Mouse (Mus musculus): ENCODE results near the gene Ifitm3. TPM values are rescaled to one million over a fixed set of nuclear protein-coding genes. Genes with fewer than 3 reads are reported as not detected.
A peak's percentile ranks its signal among the peaks of the same experiment; 100 is the strongest.

The Ifitm3 gene
- polyA plus RNA-seq, 1 experiment from 2014 or later = 43.1 TPM

DNA sequence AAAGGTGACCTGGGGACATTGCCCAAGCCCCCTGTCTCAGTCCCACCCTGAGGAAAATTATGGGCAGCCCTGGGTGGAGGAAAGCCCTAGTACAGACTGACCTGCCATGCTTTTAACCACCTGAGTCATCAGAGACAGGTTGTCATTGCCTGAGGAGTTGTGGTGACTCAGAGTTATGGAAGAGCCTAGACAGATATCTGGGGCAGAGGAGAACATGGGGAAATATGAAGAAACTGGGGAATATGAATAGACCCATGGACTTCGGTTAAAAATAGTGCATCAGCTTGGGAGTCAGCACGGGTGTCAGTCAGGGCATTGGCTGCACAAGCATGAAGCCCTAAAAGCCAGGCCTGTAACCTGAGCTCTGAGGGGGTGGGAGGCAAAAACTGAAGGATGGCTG, 38.8 kb upstream of the Ifitm3 start:
- H3K27ac ChIP-seq (ENCODE audit: low read depth, low read length) = no peak overlapping the region
- 93% methylated on average over 2 of the region's 2 CpGs for WGBS
- peaks cover 4% of the 10 kb centered on the region for H3K4me1 ChIP-seq (ENCODE audit: control insufficient read depth, insufficient read depth, low read depth, low read length)
- ATAC-seq = 0 out of 2 replicates have a peak, but pooled peaks have one; percentile 5
- H3K4me2 ChIP-seq (ENCODE audit: low read length) = no peak overlapping the region
- no peak overlapping the region for H3K4me3 ChIP-seq (ENCODE audit: low read length)
- H3K27me3 ChIP-seq (replicated peaks; ENCODE audit: control insufficient read depth, insufficient read depth, low read length) = no peaks in the 10 kb centered on the region
- no peaks in the 10 kb centered on the region for H3K36me3 ChIP-seq (ENCODE audit: control insufficient read depth, insufficient read depth, low read length)
- H3K9me3 ChIP-seq (ENCODE audit: control insufficient read depth, low read length) = no peaks in the 10 kb centered on the region
- H3K9ac ChIP-seq (ENCODE audit: low read depth, low read length) = no peak overlapping the region

DNA sequence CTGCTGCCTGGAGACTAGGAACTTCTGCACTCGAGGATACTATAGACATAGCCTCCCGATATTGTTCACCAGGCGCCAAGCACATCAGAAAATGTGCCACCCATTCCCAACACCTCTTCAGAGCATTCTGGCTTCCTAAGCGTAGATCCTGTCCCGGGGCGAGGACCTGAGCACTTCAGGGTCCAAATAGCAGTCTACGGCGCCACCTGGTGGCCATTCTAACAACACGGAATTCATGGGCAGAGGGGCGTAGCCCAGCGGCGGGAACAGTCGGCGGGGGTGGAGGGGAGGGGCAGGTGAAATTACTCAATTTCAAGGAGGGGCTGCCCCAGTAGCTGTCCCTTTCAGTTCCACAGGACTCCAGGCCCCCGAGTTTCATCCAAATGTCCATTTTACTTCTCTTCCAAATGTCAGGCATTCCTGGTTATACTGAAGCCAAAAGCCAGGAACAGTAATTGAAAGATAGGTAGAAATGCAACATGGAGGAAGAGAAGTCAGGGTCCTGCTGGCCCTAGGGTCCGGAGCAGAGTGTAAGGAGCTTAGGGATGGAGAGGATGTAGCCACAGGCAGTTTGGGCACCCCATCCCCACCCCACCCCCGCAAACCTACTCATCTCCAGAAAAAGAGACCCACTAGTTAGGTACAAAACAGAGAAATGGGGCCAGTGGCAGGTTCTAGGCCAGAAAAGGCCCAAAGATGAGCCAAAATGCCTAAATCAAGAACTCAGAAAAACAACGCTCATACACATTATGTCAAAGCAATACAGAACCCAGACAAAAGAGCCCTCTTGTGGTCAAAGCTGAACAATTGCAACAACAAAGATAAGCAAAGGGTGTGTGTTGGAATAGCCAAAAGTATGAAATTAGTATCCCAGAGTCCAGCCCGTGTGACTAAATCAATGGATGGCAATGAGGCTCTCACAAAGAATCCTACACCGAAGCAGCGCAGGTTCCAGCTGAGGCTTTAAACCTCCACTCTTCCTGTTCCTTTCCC, 38.0 kb upstream of the Ifitm3 start:
- ATAC-seq = peak; percentile 92
- Histone ChIP-seq H3K27me3 (replicated peaks; ENCODE audit: control insufficient read depth, insufficient read depth, low read length) (no peaks in the 10 kb centered on the region), H3K4me2 (ENCODE audit: low read length) (peak overlapping the region; percentile 97), H3K9ac (ENCODE audit: low read depth, low read length) (peak overlapping the region; percentile 70), H3K9me3 (ENCODE audit: control insufficient read depth, low read length) (no peaks in the 10 kb centered on the region), H3K36me3 (ENCODE audit: control insufficient read depth, insufficient read depth, low read length) (no peaks in the 10 kb centered on the region), H3K4me3 (ENCODE audit: low read length) (peak overlapping the region; percentile 48), H3K27ac (ENCODE audit: low read depth, low read length) (peak overlapping the region; percentile 83), H3K4me1 (ENCODE audit: control insufficient read depth, insufficient read depth, low read depth, low read length) (peaks cover 4% of the 10 kb centered on the region)
- 9% methylated on average over 21 of the region's 21 CpGs for WGBS

DNA sequence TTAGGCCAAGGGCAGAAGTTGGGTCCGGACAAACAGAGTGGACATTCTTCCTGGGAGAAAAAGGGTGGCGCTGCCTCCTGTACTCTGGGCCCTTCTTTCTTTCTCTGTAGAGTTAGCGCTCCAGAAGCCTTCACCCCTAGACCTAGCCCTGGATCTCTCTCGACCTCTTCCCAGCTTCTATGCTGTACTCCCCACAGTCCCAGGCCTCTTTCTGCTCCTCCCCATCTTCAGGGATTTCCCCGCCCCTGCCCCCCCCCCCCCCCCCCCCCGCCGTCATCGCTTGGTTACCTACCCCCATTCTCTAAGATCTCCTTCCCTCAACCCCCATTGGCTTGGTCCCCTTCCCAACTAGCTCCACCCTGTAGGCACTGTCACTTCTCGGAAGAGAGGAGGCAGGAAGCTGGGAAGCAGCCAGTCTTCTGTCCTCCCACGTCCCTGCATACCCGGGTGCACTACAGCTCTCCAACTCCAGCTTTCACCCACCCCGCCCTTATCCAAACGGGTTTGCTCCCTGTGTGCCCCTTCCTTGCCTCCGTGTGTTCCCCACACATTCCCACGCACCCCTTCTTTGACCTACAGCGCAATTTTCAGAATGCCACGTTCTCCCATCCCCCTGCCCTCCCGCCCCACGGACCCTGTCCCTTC, 37.1 kb upstream of the Ifitm3 start:
- no peaks in the 10 kb centered on the region for H3K27me3 ChIP-seq (replicated peaks; ENCODE audit: control insufficient read depth, insufficient read depth, low read length)
- H3K36me3 ChIP-seq (ENCODE audit: control insufficient read depth, insufficient read depth, low read length) = no peaks in the 10 kb centered on the region
- peak overlapping the region; percentile 70 for H3K9ac ChIP-seq (ENCODE audit: low read depth, low read length)
- H3K4me2 ChIP-seq (ENCODE audit: low read length) = peak overlapping the region; percentile 97
- peaks cover 4% of the 10 kb centered on the region for H3K4me1 ChIP-seq (ENCODE audit: control insufficient read depth, insufficient read depth, low read depth, low read length)
- H3K4me3 ChIP-seq (ENCODE audit: low read length) = peak overlapping the region; percentile 48
- 10% methylated on average over 15 of the region's 19 CpGs for WGBS
- peak; percentile 92 for ATAC-seq
- peak overlapping the region; percentile 83 for H3K27ac ChIP-seq (ENCODE audit: low read depth, low read length)
- H3K9me3 ChIP-seq (ENCODE audit: control insufficient read depth, low read length) = no peaks in the 10 kb centered on the region

DNA sequence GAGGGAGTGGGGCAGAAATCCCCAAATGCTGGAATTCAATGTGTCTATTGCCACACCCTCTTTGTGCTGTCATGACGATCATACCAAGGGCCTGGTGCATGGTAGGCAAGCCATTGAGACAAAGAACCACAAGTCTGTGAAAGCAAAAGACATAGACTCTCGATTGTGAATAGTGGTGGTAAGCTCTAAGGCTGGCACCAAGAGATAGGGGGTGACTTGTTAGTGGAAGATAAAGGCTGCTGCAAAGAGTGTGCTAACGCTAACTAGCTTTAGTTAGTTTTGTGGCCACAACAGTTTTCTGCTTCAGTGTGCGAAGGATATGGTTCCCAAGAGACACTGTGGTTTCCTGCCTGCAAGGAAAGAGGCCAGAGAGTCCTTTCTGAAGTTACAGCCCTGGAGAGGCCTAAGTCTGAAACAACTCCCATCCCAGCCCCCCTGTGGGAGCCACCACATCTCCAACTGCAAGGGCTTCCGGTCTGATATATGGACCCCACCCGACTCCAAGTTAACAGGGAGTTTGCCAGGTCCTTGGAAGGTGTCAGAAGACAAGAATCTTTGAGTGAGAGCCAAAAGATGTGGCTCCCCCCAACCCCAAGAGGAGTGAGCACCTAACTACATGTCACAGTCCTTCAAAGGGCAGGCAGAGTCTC, 36.5 kb upstream of the Ifitm3 start:
- ATAC-seq = no peak
- Histone ChIP-seq H3K4me2 (ENCODE audit: low read length) (peak overlapping the region; percentile 97), H3K4me1 (ENCODE audit: control insufficient read depth, insufficient read depth, low read depth, low read length) (peaks cover 4% of the 10 kb centered on the region), H3K9me3 (ENCODE audit: control insufficient read depth, low read length) (no peaks in the 10 kb centered on the region), H3K4me3 (ENCODE audit: low read length) (no peak overlapping the region), H3K9ac (ENCODE audit: low read depth, low read length) (no peak overlapping the region), H3K27me3 (replicated peaks; ENCODE audit: control insufficient read depth, insufficient read depth, low read length) (no peaks in the 10 kb centered on the region), H3K36me3 (ENCODE audit: control insufficient read depth, insufficient read depth, low read length) (no peaks in the 10 kb centered on the region), H3K27ac (ENCODE audit: low read depth, low read length) (peak overlapping the region; percentile 44)
- 66% methylated on average over 6 of the region's 6 CpGs for WGBS

DNA sequence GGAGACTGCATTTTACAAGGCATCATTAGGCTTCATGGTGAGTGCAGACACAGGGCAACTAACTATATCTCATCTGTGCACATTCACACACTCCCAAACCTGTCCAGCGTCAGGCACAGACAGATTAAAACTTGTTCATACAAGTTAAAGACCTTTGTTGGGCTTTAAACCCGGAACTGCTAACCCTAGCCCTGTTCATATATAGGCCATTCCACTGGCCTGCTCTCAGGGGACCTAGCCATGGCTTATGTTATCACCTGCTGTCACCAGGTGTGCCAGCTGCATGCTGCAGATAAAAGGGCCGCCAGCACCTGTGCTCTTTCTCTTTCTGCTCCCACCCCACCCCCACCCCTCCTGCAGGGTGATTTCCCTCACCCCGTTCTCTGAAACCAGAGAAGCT, 32.0 kb upstream of the Ifitm3 start:
- Histone ChIP-seq H3K9me3 (ENCODE audit: control insufficient read depth, low read length) (no peaks in the 10 kb centered on the region), H3K27me3 (replicated peaks; ENCODE audit: control insufficient read depth, insufficient read depth, low read length) (no peaks in the 10 kb centered on the region), H3K4me2 (ENCODE audit: low read length) (no peak overlapping the region), H3K9ac (ENCODE audit: low read depth, low read length) (no peak overlapping the region), H3K4me1 (ENCODE audit: control insufficient read depth, insufficient read depth, low read depth, low read length) (no peaks in the 10 kb centered on the region), H3K4me3 (ENCODE audit: low read length) (no peak overlapping the region), H3K36me3 (ENCODE audit: control insufficient read depth, insufficient read depth, low read length) (no peaks in the 10 kb centered on the region), H3K27ac (ENCODE audit: low read depth, low read length) (no peak overlapping the region)
- WGBS = 70% methylated on average over 4 of the region's 4 CpGs
- ATAC-seq = no peak

DNA sequence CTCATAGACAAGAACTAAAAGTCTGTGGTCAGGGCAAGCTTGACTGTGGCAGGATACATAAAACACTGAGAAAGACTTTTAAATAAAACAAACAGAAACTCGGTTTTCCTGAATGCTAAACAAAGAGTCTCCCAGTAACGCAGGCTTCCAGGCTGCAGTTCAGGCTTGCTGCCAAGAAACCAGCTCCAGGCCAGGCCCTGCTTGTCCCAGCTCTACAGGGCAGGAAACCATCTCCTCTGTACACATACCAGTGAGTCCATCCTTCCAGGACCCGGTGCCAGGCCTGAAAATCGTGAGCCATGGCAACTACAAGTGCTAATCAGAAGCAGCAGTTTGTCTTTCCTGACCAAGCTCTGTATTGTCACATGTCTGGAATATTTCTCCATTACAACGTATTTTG, 31.1 kb upstream of the Ifitm3 start:
- Histone ChIP-seq H3K27ac (ENCODE audit: low read depth, low read length) (no peak overlapping the region), H3K4me3 (ENCODE audit: low read length) (no peak overlapping the region), H3K9ac (ENCODE audit: low read depth, low read length) (no peak overlapping the region), H3K4me1 (ENCODE audit: control insufficient read depth, insufficient read depth, low read depth, low read length) (no peaks in the 10 kb centered on the region), H3K27me3 (replicated peaks; ENCODE audit: control insufficient read depth, insufficient read depth, low read length) (no peaks in the 10 kb centered on the region), H3K9me3 (ENCODE audit: control insufficient read depth, low read length) (no peaks in the 10 kb centered on the region), H3K36me3 (ENCODE audit: control insufficient read depth, insufficient read depth, low read length) (no peaks in the 10 kb centered on the region), H3K4me2 (ENCODE audit: low read length) (no peak overlapping the region)
- WGBS = 22% methylated on average over 5 of the region's 5 CpGs
- ATAC-seq = peak; percentile 94

DNA sequence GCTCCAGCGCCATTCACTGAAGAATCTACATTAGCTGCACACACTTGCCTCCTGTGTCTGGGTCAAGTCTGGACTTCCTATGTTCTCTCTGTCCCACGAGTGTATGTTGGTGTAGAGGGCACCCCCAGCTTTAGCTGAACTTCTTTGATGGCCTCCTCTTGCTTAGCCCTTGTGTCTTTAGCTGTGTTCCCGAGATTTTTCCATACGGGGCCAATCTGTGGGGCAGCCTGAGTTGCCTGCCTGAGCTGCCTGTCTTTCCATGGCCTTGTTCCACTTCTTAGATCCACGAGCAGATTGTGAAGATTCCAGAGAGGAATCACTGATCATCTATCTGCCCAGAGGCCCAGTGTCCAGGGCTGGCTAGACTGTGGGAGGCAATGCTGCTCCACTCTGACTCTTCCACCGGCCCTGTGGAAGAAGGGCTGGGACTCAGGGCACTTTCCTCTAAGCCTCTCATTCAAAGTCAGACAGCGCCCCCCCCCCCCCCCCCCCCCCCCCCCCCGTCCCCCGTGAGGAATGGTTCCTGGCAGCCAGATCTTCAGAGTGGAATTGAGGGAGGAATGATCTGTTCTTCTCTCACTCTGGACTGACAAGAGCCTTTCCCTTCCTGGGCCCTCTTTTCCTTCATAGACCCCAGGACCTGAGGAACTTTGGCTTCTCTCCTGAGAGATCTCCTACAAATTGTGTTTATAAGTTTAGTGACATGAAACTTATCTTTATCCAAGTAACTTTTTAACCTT, 30.5 kb upstream of the Ifitm3 start:
- no peak overlapping the region for H3K4me3 ChIP-seq (ENCODE audit: low read length)
- no peaks in the 10 kb centered on the region for H3K4me1 ChIP-seq (ENCODE audit: control insufficient read depth, insufficient read depth, low read depth, low read length)
- H3K9me3 ChIP-seq (ENCODE audit: control insufficient read depth, low read length) = no peaks in the 10 kb centered on the region
- ATAC-seq = no peak
- no peaks in the 10 kb centered on the region for H3K36me3 ChIP-seq (ENCODE audit: control insufficient read depth, insufficient read depth, low read length)
- H3K4me2 ChIP-seq (ENCODE audit: low read length) = no peak overlapping the region; the same call in 1 of the 2 replicates
- 35% methylated on average over 6 of the region's 9 CpGs for WGBS
- no peak overlapping the region for H3K9ac ChIP-seq (ENCODE audit: low read depth, low read length)
- no peaks in the 10 kb centered on the region for H3K27me3 ChIP-seq (replicated peaks; ENCODE audit: control insufficient read depth, insufficient read depth, low read length)
- peak overlapping the region; percentile 51 for H3K27ac ChIP-seq (ENCODE audit: low read depth, low read length)

DNA sequence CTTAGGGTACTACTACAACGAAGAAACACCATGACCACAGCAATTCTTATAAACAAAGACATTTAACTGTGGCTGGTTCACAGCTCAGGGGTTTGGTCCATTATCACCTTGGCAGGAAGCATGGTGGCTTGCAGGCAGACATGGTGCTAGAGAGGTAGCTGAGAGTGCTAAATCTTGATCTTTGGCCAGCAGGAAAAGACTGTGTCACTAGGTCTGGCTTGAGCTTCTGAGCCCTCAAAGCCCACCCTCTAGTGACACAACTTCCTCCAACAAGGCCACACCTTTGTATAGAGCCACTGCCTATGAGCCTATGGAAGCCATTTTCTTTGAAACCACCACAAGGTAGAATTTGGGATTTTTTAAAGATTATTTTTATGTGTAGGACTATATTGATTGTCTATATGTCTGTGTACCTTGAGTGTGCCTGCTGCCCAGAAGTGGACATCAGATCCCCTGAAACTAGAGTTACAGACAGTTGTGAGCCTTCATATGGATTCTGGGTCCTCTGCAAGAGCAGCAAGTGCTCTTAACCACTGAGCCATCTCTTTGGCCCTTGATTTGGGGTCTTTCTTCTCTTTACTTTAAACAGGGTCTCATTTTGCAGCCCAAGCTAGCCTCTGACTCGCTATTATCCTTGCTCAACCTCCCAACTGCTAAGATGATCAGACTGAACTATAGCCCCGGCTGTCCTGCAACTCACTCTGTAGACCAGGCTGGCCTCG, 29.0 kb upstream of the Ifitm3 start:
- no peak for ATAC-seq
- WGBS = 90% methylated on average over 4 of the region's 4 CpGs
- no peak overlapping the region for H3K27ac ChIP-seq (ENCODE audit: low read depth, low read length)

More for the DNA sequence above, 29.0 kb upstream of the Ifitm3 start:
- H3K9me3 ChIP-seq (ENCODE audit: control insufficient read depth, low read length) = no peaks in the 10 kb centered on the region
- no peaks in the 10 kb centered on the region for H3K27me3 ChIP-seq (replicated peaks; ENCODE audit: control insufficient read depth, insufficient read depth, low read length)
- H3K4me1 ChIP-seq (ENCODE audit: control insufficient read depth, insufficient read depth, low read depth, low read length) = no peaks in the 10 kb centered on the region
- no peak overlapping the region for H3K9ac ChIP-seq (ENCODE audit: low read depth, low read length)
- H3K36me3 ChIP-seq (ENCODE audit: control insufficient read depth, insufficient read depth, low read length) = no peaks in the 10 kb centered on the region
- no peak overlapping the region for H3K4me2 ChIP-seq (ENCODE audit: low read length)
- no peak overlapping the region for H3K4me3 ChIP-seq (ENCODE audit: low read length)

All from hindbrain, embryonic 16.5 days (tissue).